Mouse (Mus musculus): ENCODE results near the gene Ros1. TPM values are rescaled to one million over a fixed set of nuclear protein-coding genes. Genes with fewer than 3 reads are reported as not detected.

The Ros1 gene
- polyA plus RNA-seq, 1 experiment from 2014 or later: 4.9 TPM

GRCm38 (mm10) chr10:52029421-52030080, 165.5 kb downstream of the Ros1 start:
- Histone ChIP-seq H3K9me3 (ENCODE audit: control insufficient read depth, low read length) (no peaks in the 10 kb centered on the region), H3K4me2 (replicated peaks; ENCODE audit: low read depth, low read length) (no peak overlapping the region), H3K9ac (ENCODE audit: low read depth, low read length) (no peak overlapping the region), H3K4me1 (ENCODE audit: control insufficient read depth, insufficient read depth, low read length) (0 out of 2 replicates have a peak, but pooled peaks cover 3% of the 10 kb centered on the region), H3K4me3 (ENCODE audit: low read length) (no peak overlapping the region; the same call in 1 of the 2 replicates), H3K27me3 (ENCODE audit: control insufficient read depth, insufficient read depth, low read length) (peaks cover 66% of the 10 kb centered on the region), H3K27ac (ENCODE audit: low read depth, low read length) (no peak overlapping the region), H3K36me3 (ENCODE audit: control insufficient read depth, insufficient read depth, low read length) (no peaks in the 10 kb centered on the region)
- no peak for ATAC-seq (ENCODE audit: low FRiP score, low TSS enrichment)
- 1% methylated on average over 10 of the region's 10 CpGs for WGBS

GRCm38 (mm10) chr10:52028561-52029370, 166.3 kb downstream of the Ros1 start:
- Histone ChIP-seq H3K4me3 (ENCODE audit: low read length) (no peak overlapping the region), H3K27ac (ENCODE audit: low read depth, low read length) (no peak overlapping the region), H3K27me3 (ENCODE audit: control insufficient read depth, insufficient read depth, low read length) (peaks cover 74% of the 10 kb centered on the region), H3K9me3 (ENCODE audit: control insufficient read depth, low read length) (no peaks in the 10 kb centered on the region), H3K36me3 (ENCODE audit: control insufficient read depth, insufficient read depth, low read length) (no peaks in the 10 kb centered on the region), H3K9ac (ENCODE audit: low read depth, low read length) (no peak overlapping the region), H3K4me1 (ENCODE audit: control insufficient read depth, insufficient read depth, low read length) (0 out of 2 replicates have a peak, but pooled peaks cover 3% of the 10 kb centered on the region), H3K4me2 (replicated peaks; ENCODE audit: low read depth, low read length) (no peak overlapping the region)
- WGBS: 3% methylated on average over 11 of the region's 11 CpGs
- no peak for ATAC-seq (ENCODE audit: low FRiP score, low TSS enrichment)

- no peak overlapping the region for H3K27ac ChIP-seq (ENCODE audit: low read depth, low read length)
- no peak overlapping the region for H3K9ac ChIP-seq (ENCODE audit: low read depth, low read length)
- 0 out of 2 replicates have a peak, but pooled peaks cover 3% of the 10 kb centered on the region for H3K4me1 ChIP-seq (ENCODE audit: control insufficient read depth, insufficient read depth, low read length)
Observed at GRCm38 (mm10) chr10:52027161-52028035, 167.6 kb downstream of the Ros1 start.

GRCm38 (mm10) chr10:52025821-52026220, 169.2 kb downstream of the Ros1 start:
- Histone ChIP-seq H3K9me3 (ENCODE audit: control insufficient read depth, low read length) (no peaks in the 10 kb centered on the region), H3K4me2 (replicated peaks; ENCODE audit: low read depth, low read length) (no peak overlapping the region), H3K36me3 (ENCODE audit: control insufficient read depth, insufficient read depth, low read length) (no peaks in the 10 kb centered on the region), H3K4me3 (ENCODE audit: low read length) (no peak overlapping the region), H3K27me3 (ENCODE audit: control insufficient read depth, insufficient read depth, low read length) (peaks cover 92% of the 10 kb centered on the region), H3K27ac (ENCODE audit: low read depth, low read length) (no peak overlapping the region), H3K4me1 (ENCODE audit: control insufficient read depth, insufficient read depth, low read length) (0 out of 2 replicates have a peak, but pooled peaks cover 3% of the 10 kb centered on the region), H3K9ac (ENCODE audit: low read depth, low read length) (no peak overlapping the region)
- 6% methylated on average over 7 of the region's 7 CpGs for WGBS
- no peak for ATAC-seq (ENCODE audit: low FRiP score, low TSS enrichment)

More at GRCm38 (mm10) chr10:52027161-52028035, 167.6 kb downstream of the Ros1 start:
- Histone ChIP-seq H3K4me2 (replicated peaks; ENCODE audit: low read depth, low read length) (peak overlapping the region; percentile 58), H3K27me3 (ENCODE audit: control insufficient read depth, insufficient read depth, low read length) (peaks cover 87% of the 10 kb centered on the region), H3K9me3 (ENCODE audit: control insufficient read depth, low read length) (no peaks in the 10 kb centered on the region), H3K4me3 (ENCODE audit: low read length) (peak overlapping the region; percentile 38), H3K36me3 (ENCODE audit: control insufficient read depth, insufficient read depth, low read length) (no peaks in the 10 kb centered on the region)
- ATAC-seq (ENCODE audit: low FRiP score, low TSS enrichment): peak; percentile 71
- under 1% methylated on average over 44 of the region's 68 CpGs for WGBS

GRCm38 (mm10) chr10:52025291-52025690, 169.8 kb downstream of the Ros1 start:
- Histone ChIP-seq H3K9ac (ENCODE audit: low read depth, low read length) (no peak overlapping the region), H3K36me3 (ENCODE audit: control insufficient read depth, insufficient read depth, low read length) (no peaks in the 10 kb centered on the region), H3K4me3 (ENCODE audit: low read length) (no peak overlapping the region), H3K9me3 (ENCODE audit: control insufficient read depth, low read length) (no peaks in the 10 kb centered on the region), H3K27ac (ENCODE audit: low read depth, low read length) (no peak overlapping the region), H3K4me2 (replicated peaks; ENCODE audit: low read depth, low read length) (no peak overlapping the region), H3K27me3 (ENCODE audit: control insufficient read depth, insufficient read depth, low read length) (peaks cover 96% of the 10 kb centered on the region), H3K4me1 (ENCODE audit: control insufficient read depth, insufficient read depth, low read length) (0 out of 2 replicates have a peak, but pooled peaks cover 3% of the 10 kb centered on the region)
- ATAC-seq (ENCODE audit: low FRiP score, low TSS enrichment): no peak
- 0% methylated on average over 1 of the region's 1 CpGs for WGBS

DNA sequence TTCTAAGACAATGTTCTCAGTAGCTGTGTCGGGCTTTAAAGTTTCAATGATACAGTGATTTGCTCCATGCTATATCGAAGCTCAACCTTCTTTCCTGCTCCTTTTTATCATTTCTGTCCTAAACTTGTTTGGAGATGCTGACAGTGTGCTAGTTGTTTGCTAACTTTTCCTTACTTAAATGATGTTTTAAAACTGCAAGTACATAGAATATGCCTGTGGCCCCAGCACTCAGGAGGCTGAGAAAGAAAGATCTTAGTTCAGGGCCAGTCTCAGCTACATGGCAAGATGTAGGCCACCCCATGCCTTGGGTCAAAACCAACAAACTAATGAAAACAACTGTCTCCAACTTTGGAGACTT, 171.0 kb downstream of the Ros1 start:
- no peak for ATAC-seq (ENCODE audit: low FRiP score, low TSS enrichment)
- Histone ChIP-seq H3K4me2 (replicated peaks; ENCODE audit: low read depth, low read length) (no peak overlapping the region), H3K9ac (ENCODE audit: low read depth, low read length) (no peak overlapping the region), H3K36me3 (ENCODE audit: control insufficient read depth, insufficient read depth, low read length) (no peaks in the 10 kb centered on the region), H3K27me3 (ENCODE audit: control insufficient read depth, insufficient read depth, low read length) (peaks cover 92% of the 10 kb centered on the region), H3K4me1 (ENCODE audit: control insufficient read depth, insufficient read depth, low read length) (0 out of 2 replicates have a peak, but pooled peaks cover 3% of the 10 kb centered on the region), H3K27ac (ENCODE audit: low read depth, low read length) (no peak overlapping the region), H3K4me3 (ENCODE audit: low read length) (no peak overlapping the region), H3K9me3 (ENCODE audit: control insufficient read depth, low read length) (no peaks in the 10 kb centered on the region)
- WGBS: 10% methylated on average over 2 of the region's 2 CpGs

GRCm38 (mm10) chr10:52023213-52024052, 171.6 kb downstream of the Ros1 start:
- H3K4me1 ChIP-seq (ENCODE audit: control insufficient read depth, insufficient read depth, low read length): 0 out of 2 replicates have a peak, but pooled peaks cover 3% of the 10 kb centered on the region
- H3K27me3 ChIP-seq (ENCODE audit: control insufficient read depth, insufficient read depth, low read length): peaks cover 86% of the 10 kb centered on the region
- WGBS: 2% methylated on average over 17 of the region's 17 CpGs
- H3K4me2 ChIP-seq (replicated peaks; ENCODE audit: low read depth, low read length): peak overlapping the region; percentile 77; the same call in 1 of the 2 replicates
- H3K36me3 ChIP-seq (ENCODE audit: control insufficient read depth, insufficient read depth, low read length): no peaks in the 10 kb centered on the region
- no peak overlapping the region for H3K27ac ChIP-seq (ENCODE audit: low read depth, low read length)
- H3K9ac ChIP-seq (ENCODE audit: low read depth, low read length): no peak overlapping the region
- no peak overlapping the region for H3K4me3 ChIP-seq (ENCODE audit: low read length)
- H3K9me3 ChIP-seq (ENCODE audit: control insufficient read depth, low read length): no peaks in the 10 kb centered on the region
- no peak for ATAC-seq (ENCODE audit: low FRiP score, low TSS enrichment)

Measured in kidney, embryonic 14.5 days (tissue).